In the genomic region with DNA sequence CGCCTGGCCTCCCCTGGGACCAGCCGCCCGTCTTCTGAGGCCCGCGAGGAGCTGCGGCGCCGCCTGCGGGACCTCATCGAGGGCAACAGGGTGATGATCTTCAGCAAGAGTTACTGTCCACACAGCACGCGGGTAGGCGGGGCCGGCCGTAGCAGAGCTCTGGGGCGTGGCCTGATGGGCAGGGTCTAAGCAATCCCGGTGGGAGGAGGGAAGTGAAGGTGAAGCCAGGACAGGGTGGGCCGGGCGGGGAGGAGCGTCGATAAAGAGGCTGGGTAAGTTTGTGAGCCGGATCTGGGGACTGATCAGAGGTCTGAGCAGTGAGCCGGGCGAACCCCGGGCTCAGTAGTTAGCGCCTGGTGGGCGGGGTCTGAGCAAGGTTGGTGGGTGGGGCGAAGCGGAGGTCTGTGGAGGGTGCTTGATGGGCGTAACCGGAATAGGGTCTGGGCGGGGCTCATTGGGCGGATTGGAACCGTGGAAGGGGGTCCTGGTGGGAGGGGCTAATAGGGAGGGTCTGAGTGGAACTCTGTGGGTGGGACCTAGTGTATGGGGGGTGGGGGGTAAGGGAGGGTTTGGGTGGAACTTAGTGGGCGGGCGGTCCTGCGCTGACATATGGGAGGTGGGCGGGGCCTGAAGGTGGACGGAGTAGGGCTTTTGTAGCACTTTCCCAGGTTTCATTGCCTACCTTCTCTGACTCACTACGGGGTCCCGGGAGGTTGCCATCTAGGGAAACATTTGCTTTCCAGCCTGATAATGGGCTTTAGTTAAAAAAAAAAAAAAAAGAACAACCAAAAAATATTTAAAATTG, we compare ENCODE assay signal across 1 mouse cellular context.
TF ChIP-seq lines count a peak whose summit lies in the region.

No protein-coding gene starts in this region.

TF ChIP-seq in myocyte, 11 proteins besides CTCF, POLR2A, EP300 and RAD21 (continued from another document):
- TF ChIP-seq MYOG (IDR thresholded peaks at IDR 0.05; ENCODE audit: control insufficient read depth in 1 of 3, insufficient read depth in 1 of 3, insufficient read length in 2 of 3, low read depth in 2 of 3) (no peak), TCF3 (IDR thresholded peaks at IDR 0.05; ENCODE audit: insufficient read length, low read depth) (no peak), REST (IDR thresholded peaks at IDR 0.05; ENCODE audit: insufficient read depth, insufficient read length) (no peak), SRF (IDR thresholded peaks at IDR 0.05; ENCODE audit: control insufficient read depth, insufficient read length, low read depth) (no peak), MAX (IDR thresholded peaks at IDR 0.05; ENCODE audit: low read depth) (no peak), POLR2AphosphoS2 (IDR thresholded peaks at IDR 0.05; ENCODE audit: insufficient read length, low read depth) (no peak), E2F4 (IDR thresholded peaks at IDR 0.05; ENCODE audit: insufficient read depth) (no peak), MYOD1 (IDR thresholded peaks at IDR 0.05; ENCODE audit: control insufficient read depth in 1 of 3, insufficient read length in 2 of 3, low read depth in 2 of 3) (no peak)
